Mouse (Mus musculus): ENCODE measurements at regions not wholly inside any gene's neighbourhood (a gene's known extent, or its start where the extent isn't known, plus 50 kb on each side); places are given as distances from the start of the nearest gene placed in this dataset.

GRCm38 (mm10) chr10:67669066-67669465, 120.3 kb upstream of the Ado start:
- no peaks in the 10 kb centered on the region for H3K9me3 ChIP-seq (ENCODE audit: low read depth, low read length)
- no peak overlapping the region for H3K4me3 ChIP-seq (ENCODE audit: low read depth, low read length)
- H3K27me3 ChIP-seq (ENCODE audit: insufficient read depth, low read length) = no peaks in the 10 kb centered on the region
- ATAC-seq (ENCODE audit: insufficient read depth) (no peak), DNase-seq (no peak)
- no peak for TF ChIP-seq CTCF (IDR thresholded peaks at IDR 0.05; ENCODE audit: low read depth)
- no peak overlapping the region for H3K4me2 ChIP-seq
- WGBS = 84% methylated on average over 2 of the region's 2 CpGs
- H3K4me1 ChIP-seq (ENCODE audit: insufficient read depth) = no peaks in the 10 kb centered on the region
- no peak overlapping the region for H3K9ac ChIP-seq
- H3K27ac ChIP-seq (ENCODE audit: low read depth) = no peak overlapping the region
- no peaks in the 10 kb centered on the region for H3K36me3 ChIP-seq (ENCODE audit: insufficient read depth)

DNA sequence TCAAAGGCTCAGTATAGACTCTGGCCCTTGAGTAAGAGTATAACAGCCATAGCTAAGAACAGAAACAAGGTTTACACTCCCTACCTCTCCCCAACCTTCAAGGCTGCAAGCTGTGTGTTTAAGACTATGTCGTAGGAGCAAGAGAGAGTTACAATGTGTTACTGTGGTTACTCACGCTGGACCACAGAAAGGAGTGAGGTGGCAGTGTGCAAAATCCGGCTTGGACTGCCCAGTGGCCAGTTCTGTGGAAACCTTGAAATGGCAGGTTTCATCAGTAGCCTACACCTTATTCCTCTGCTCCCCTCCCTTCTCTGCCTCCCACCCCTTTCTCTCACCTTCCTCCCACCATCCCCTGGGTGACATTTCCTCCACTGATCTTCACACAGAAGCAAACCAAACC, 114.3 kb upstream of the Ado start:
- ATAC-seq (ENCODE audit: insufficient read depth) = no peak
- no peak overlapping the region for H3K4me2 ChIP-seq
- WGBS = 41% methylated on average over 3 of the region's 3 CpGs

GRCm38 (mm10) chr10:67661666-67662065, 112.9 kb upstream of the Ado start:
- Histone ChIP-seq H3K27ac (ENCODE audit: low read depth) (no peak overlapping the region), H3K4me1 (ENCODE audit: insufficient read depth) (no peaks in the 10 kb centered on the region), H3K36me3 (ENCODE audit: insufficient read depth) (no peaks in the 10 kb centered on the region), H3K4me2 (no peak overlapping the region), H3K9me3 (ENCODE audit: low read depth, low read length) (no peaks in the 10 kb centered on the region), H3K9ac (no peak overlapping the region), H3K27me3 (ENCODE audit: insufficient read depth, low read length) (no peaks in the 10 kb centered on the region), H3K4me3 (ENCODE audit: low read depth, low read length) (no peak overlapping the region)
- 75% methylated on average over 4 of the region's 4 CpGs for WGBS
- ATAC-seq (ENCODE audit: insufficient read depth) = no peak
- no peak for TF ChIP-seq CTCF (IDR thresholded peaks at IDR 0.05; ENCODE audit: low read depth)
- DNase-seq = no peak

More for the DNA sequence above, 114.3 kb upstream of the Ado start:
- H3K9me3 ChIP-seq (ENCODE audit: low read depth, low read length) = no peaks in the 10 kb centered on the region
- no peaks in the 10 kb centered on the region for H3K4me1 ChIP-seq (ENCODE audit: insufficient read depth)
- no peak overlapping the region for H3K9ac ChIP-seq
- H3K27me3 ChIP-seq (ENCODE audit: insufficient read depth, low read length) = no peaks in the 10 kb centered on the region
- DNase-seq = no peak
- TF ChIP-seq CTCF (IDR thresholded peaks at IDR 0.05; ENCODE audit: low read depth) = no peak
- no peaks in the 10 kb centered on the region for H3K36me3 ChIP-seq (ENCODE audit: insufficient read depth)
- no peak overlapping the region for H3K27ac ChIP-seq (ENCODE audit: low read depth)
- no peak overlapping the region for H3K4me3 ChIP-seq (ENCODE audit: low read depth, low read length)

DNA sequence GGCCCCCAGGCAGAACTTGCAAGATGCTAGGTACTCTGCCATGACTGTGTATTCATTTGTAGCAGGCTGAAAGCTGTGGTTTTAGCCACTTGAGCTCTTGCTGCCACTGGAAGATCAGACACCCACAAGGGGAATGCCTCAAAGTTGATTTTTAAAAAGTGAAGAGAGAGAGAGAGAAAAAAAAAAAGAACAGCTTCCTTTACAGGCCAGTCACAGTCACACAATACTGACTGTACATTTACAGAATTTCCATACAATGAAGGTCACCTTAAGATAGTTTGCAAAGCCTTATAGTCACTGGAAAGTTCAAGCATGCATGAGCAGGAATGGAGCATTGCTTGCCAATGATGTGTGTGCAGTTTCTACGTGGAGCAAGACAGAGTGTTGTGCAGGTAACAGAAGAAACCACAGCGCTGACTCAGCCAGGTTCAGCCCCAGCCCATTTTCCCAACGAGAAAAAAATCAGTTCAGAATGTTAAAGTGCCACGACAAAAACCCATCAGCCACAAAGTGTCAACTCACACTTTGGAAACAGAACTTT, 109.3 kb upstream of the Ado start:
- no peak overlapping the region for H3K4me2 ChIP-seq
- DNase-seq (no peak), ATAC-seq (ENCODE audit: insufficient read depth) (no peak)
- H3K9ac ChIP-seq = no peak overlapping the region
- no peak overlapping the region for H3K27ac ChIP-seq (ENCODE audit: low read depth)
- H3K27me3 ChIP-seq (ENCODE audit: insufficient read depth, low read length) = no peaks in the 10 kb centered on the region
- H3K4me3 ChIP-seq (ENCODE audit: low read depth, low read length) = no peak overlapping the region
- H3K9me3 ChIP-seq (ENCODE audit: low read depth, low read length) = no peaks in the 10 kb centered on the region
- H3K36me3 ChIP-seq (ENCODE audit: insufficient read depth) = no peaks in the 10 kb centered on the region
- 56% methylated on average over 4 of the region's 4 CpGs for whole genome bisulfite sequencing
- H3K4me1 ChIP-seq (ENCODE audit: insufficient read depth) = no peaks in the 10 kb centered on the region
- TF ChIP-seq CTCF (IDR thresholded peaks at IDR 0.05; ENCODE audit: low read depth) = no peak

DNA sequence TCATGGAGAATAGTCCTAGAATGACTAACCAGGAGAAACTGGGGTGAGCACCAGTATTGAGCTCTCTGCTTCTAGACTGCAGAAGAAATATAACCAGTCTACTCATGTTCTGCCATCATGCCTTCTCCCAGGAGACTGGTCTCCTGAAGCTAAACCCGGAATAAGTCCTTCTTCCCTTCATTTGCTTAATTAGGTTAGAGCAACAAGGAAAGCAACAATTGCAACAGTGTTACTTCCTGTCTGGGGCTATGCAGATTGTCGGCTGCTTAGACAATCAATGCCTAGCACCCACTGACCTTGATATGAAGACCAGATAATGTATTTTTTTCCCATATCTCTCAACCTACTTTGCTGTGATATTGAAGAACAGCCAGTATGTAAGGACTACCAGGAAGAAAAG, 108.5 kb upstream of the Ado start:
- DNase-seq (no peak), ATAC-seq (ENCODE audit: insufficient read depth) (no peak)
- H3K4me3 ChIP-seq (ENCODE audit: low read depth, low read length) = no peak overlapping the region
- WGBS = 65% methylated on average over 2 of the region's 2 CpGs
- no peak for TF ChIP-seq CTCF (IDR thresholded peaks at IDR 0.05; ENCODE audit: low read depth)
- no peaks in the 10 kb centered on the region for H3K9me3 ChIP-seq (ENCODE audit: low read depth, low read length)
- H3K4me2 ChIP-seq = no peak overlapping the region
- H3K36me3 ChIP-seq (ENCODE audit: insufficient read depth) = no peaks in the 10 kb centered on the region
- no peak overlapping the region for H3K27ac ChIP-seq (ENCODE audit: low read depth)
- no peaks in the 10 kb centered on the region for H3K27me3 ChIP-seq (ENCODE audit: insufficient read depth, low read length)
- no peak overlapping the region for H3K9ac ChIP-seq
- no peaks in the 10 kb centered on the region for H3K4me1 ChIP-seq (ENCODE audit: insufficient read depth)

DNA sequence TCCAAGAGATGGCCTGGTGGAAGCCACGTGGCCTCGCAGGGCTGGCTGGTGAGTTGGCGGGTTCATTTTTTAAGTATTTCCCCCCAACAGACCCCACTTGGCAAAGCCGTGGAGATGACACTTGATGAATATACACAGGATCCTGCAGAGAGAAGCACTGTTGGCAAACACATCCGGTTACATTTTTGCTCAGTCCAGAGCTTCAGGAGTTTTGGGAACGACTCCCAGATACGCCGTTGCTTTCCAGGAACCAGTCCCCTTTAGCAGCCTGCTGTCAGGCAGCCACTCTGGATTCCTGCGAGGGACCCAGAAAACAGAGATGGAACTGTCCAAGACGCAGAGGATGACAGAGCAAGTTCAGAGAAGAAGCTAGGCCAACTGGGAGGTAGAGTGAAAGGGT, 105.8 kb upstream of the Ado start:
- H3K27me3 ChIP-seq (ENCODE audit: insufficient read depth, low read length) = no peaks in the 10 kb centered on the region
- WGBS = 50% methylated on average over 10 of the region's 10 CpGs
- H3K4me2 ChIP-seq = no peak overlapping the region
- no peak overlapping the region for H3K27ac ChIP-seq (ENCODE audit: low read depth)
- H3K4me1 ChIP-seq (ENCODE audit: insufficient read depth) = no peaks in the 10 kb centered on the region
- H3K9me3 ChIP-seq (ENCODE audit: low read depth, low read length) = no peaks in the 10 kb centered on the region
- DNase-seq (peak; percentile 77), ATAC-seq (ENCODE audit: insufficient read depth) (peak; percentile 52; the same call in 1 of the 2 replicates)
- TF ChIP-seq CTCF (IDR thresholded peaks at IDR 0.05; ENCODE audit: low read depth) = no peak
- no peak overlapping the region for H3K4me3 ChIP-seq (ENCODE audit: low read depth, low read length)
- H3K9ac ChIP-seq = no peak overlapping the region
- no peaks in the 10 kb centered on the region for H3K36me3 ChIP-seq (ENCODE audit: insufficient read depth)

DNA sequence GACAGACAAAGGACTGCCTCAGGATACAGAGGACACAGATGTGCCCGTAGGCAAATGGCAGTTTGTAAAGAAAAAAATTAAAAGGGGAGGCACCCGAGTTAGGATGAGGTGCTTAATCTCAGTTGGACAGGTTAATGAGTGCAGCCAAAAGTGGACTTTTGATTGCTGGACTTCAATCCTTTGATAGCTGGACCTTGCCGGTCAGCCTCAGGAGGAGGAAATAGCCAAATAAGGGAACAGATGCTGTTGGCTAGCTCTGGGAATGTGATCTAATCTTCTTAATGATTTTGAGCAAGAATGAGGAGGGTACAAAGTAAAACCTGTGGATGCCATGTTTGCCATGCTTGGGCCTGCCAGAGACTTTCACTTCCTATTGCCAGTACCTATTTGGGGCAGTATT, 103.5 kb upstream of the Ado start:
- H3K36me3 ChIP-seq (ENCODE audit: insufficient read depth) = no peaks in the 10 kb centered on the region
- no peak overlapping the region for H3K4me3 ChIP-seq (ENCODE audit: low read depth, low read length)
- no peaks in the 10 kb centered on the region for H3K27me3 ChIP-seq (ENCODE audit: insufficient read depth, low read length)
- H3K4me1 ChIP-seq (ENCODE audit: insufficient read depth) = peaks cover 6% of the 10 kb centered on the region; the same call in 1 of the 2 replicates
- H3K9ac ChIP-seq = no peak overlapping the region
- no peak for TF ChIP-seq CTCF (IDR thresholded peaks at IDR 0.05; ENCODE audit: low read depth)
- H3K4me2 ChIP-seq = no peak overlapping the region
- H3K27ac ChIP-seq (ENCODE audit: low read depth) = no peak overlapping the region
- ATAC-seq (ENCODE audit: insufficient read depth) = no peak
- no peaks in the 10 kb centered on the region for H3K9me3 ChIP-seq (ENCODE audit: low read depth, low read length)
- WGBS = 59% methylated on average over 3 of the region's 3 CpGs
- DNase-seq = no peak

DNA sequence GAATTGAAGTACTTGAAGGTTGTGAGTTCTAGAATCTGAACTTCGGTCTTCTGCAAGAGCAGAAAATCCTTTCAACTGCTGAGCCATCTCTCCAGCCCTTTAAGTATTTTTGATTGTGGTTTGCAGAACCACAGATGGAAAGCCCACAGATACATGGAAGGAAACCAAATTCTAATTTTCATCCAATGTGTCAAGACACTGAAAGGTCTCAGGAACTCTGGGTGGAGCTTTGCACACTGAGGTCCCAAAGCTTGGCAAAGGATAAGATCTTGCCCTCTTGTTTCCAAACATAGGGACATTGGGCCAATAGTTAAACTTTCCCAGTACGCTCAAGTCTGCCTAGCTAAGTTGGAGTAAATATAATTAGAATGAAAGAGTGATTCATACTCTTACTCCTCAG, 102.6 kb upstream of the Ado start:
- DNase-seq = no peak
- no peaks in the 10 kb centered on the region for H3K36me3 ChIP-seq (ENCODE audit: insufficient read depth)
- 89% methylated on average over 2 of the region's 2 CpGs for WGBS
- no peak for ATAC-seq (ENCODE audit: insufficient read depth)
- TF ChIP-seq CTCF (IDR thresholded peaks at IDR 0.05; ENCODE audit: low read depth) = no peak
- peaks cover 14% of the 10 kb centered on the region for H3K4me1 ChIP-seq (ENCODE audit: insufficient read depth)
- no peak overlapping the region for H3K27ac ChIP-seq (ENCODE audit: low read depth)
- H3K27me3 ChIP-seq (ENCODE audit: insufficient read depth, low read length) = no peaks in the 10 kb centered on the region
- H3K4me3 ChIP-seq (ENCODE audit: low read depth, low read length) = no peak overlapping the region
- no peak overlapping the region for H3K9ac ChIP-seq
- H3K4me2 ChIP-seq = no peak overlapping the region
- H3K9me3 ChIP-seq (ENCODE audit: low read depth, low read length) = no peaks in the 10 kb centered on the region
